Mouse (Mus musculus) hindbrain, embryonic 16.5 days (tissue): ENCODE results near the gene Rere. TPM values are rescaled to one million over a fixed set of nuclear protein-coding genes. Genes with fewer than 3 reads are reported as not detected.

ENCODE experiments used
- ATAC-seq: fragments of 200-750 bp; cut with Nextera tagmentation; 2 replicates; pipeline ENCODE4 v1.8.0; 2017; ENCODE audit warnings: moderate TSS enrichment, moderate library complexity
- H3K27ac ChIP-seq: fragments of 300-500 bp; sonication (generic); 2 replicates; pipeline ENCODE4 v1.5.1; 2014; ENCODE audit warnings: low read depth, mild to moderate bottlenecking, control low read depth, low read length, moderate library complexity
- H3K27me3 ChIP-seq: fragments of 300-500 bp; sonication (generic); replicated peaks from 2 replicates; pipeline ENCODE4 v1.6.1; 2014; ENCODE audit warnings: low read length; ENCODE audit not compliant: control insufficient read depth, insufficient read depth
- H3K36me3 ChIP-seq: fragments of 300-500 bp; sonication (generic); 2 replicates; pipeline ENCODE4 v1.6.1; 2014; ENCODE audit warnings: mild to moderate bottlenecking, low read length, moderate library complexity, mixed read lengths; ENCODE audit not compliant: control insufficient read depth, insufficient read depth
- H3K4me1 ChIP-seq: fragments of 300-500 bp; sonication (generic); 2 replicates; pipeline ENCODE4 v1.6.1; 2014; ENCODE audit warnings: low read depth, low read length; ENCODE audit not compliant: control insufficient read depth, insufficient read depth
- H3K4me2 ChIP-seq: fragments of 300-500 bp; sonication (generic); 2 replicates; pipeline ENCODE4 v1.6.1; 2014; ENCODE audit warnings: mild to moderate bottlenecking, low read length, control low read depth, moderate library complexity
- H3K4me3 ChIP-seq: fragments of 300-500 bp; sonication (generic); 2 replicates; pipeline ENCODE4 v1.5.1; 2014; ENCODE audit warnings: mild to moderate bottlenecking, low read length, control low read depth, moderate library complexity
- H3K9ac ChIP-seq: fragments of 300-500 bp; sonication (generic); 2 replicates; pipeline ENCODE4 v1.6.1; 2014; ENCODE audit warnings: low read depth, mild to moderate bottlenecking, control low read depth, low read length, moderate library complexity
- H3K9me3 ChIP-seq: fragments of 300-500 bp; sonication (generic); 2 replicates; pipeline ENCODE4 v1.6.1; 2014; ENCODE audit warnings: mild to moderate bottlenecking, low read length, moderate library complexity; ENCODE audit not compliant: control insufficient read depth
- WGBS: fragments of 180-500 bp; shearing (Covaris S2); extraction: QIAGEN DNeasy Blood & Tissue Kit; methylation state at CpG from one replicate; pipeline ENCODE4 v1.1.7; 2014; 5-methylcytosine and 5-hydroxymethylcytosine counted together
- polyA plus RNA-seq: library from polyadenylated mRNA; unstranded; fragments of >200 nt; fragmentation: Nextera tagmentation; extraction: Ambion mirVana; gene quantifications from 2 replicates; pipeline ENCODE4 v1.2.1, GENCODE M21; 2015

Rere gene
- polyA plus RNA-seq, 1 experiment from 2014 or later, result 25.4 TPM

DNA sequence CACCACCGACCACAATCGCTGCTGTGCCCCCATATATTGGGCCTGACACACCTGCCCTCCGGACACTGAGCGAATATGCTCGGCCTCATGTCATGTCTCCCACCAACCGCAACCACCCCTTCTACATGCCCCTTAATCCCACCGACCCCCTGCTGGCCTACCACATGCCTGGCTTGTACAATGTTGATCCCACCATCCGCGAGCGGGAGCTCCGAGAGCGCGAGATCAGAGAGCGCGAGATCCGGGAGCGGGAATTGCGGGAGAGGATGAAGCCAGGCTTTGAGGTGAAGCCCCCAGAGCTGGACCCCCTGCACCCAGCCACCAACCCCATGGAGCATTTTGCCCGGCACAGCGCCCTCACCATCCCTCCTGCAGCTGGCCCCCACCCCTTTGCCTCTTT lies 335.4 kb downstream of the Rere start:
- H3K9ac ChIP-seq, result no peak overlapping the region
- H3K27me3 ChIP-seq, result no peaks in the 10 kb centered on the region
- no peaks in the 10 kb centered on the region; the same call in 1 of the 2 replicates for H3K4me1 ChIP-seq
- H3K4me3 ChIP-seq, result no peak overlapping the region
- no peak overlapping the region for H3K4me2 ChIP-seq
- H3K36me3 ChIP-seq, result peaks cover 70% of the 10 kb centered on the region
- no peak for ATAC-seq
- H3K9me3 ChIP-seq, result no peaks in the 10 kb centered on the region
- 91% methylated on average over 19 of the region's 20 CpGs for WGBS
- H3K27ac ChIP-seq, result no peak overlapping the region

- no peaks in the 10 kb centered on the region for H3K9me3 ChIP-seq
- H3K27me3 ChIP-seq, result no peaks in the 10 kb centered on the region
- H3K36me3 ChIP-seq, result peaks cover 58% of the 10 kb centered on the region
- no peaks in the 10 kb centered on the region; the same call in 1 of the 2 replicates for H3K4me1 ChIP-seq
- H3K27ac ChIP-seq, result 0 out of 2 replicates have a peak overlapping the region, but pooled peaks have one; percentile 4
- ATAC-seq, result no peak
- WGBS, result 80% methylated on average over 7 of the region's 7 CpGs
- no peak overlapping the region for H3K4me2 ChIP-seq
- no peak overlapping the region for H3K9ac ChIP-seq
- no peak overlapping the region for H3K4me3 ChIP-seq
These were observed 337.6 kb downstream of the Rere start for GRCm38 (mm10) chr4:150619011-150619410.

GRCm38 (mm10) chr4:150622641-150623040 lies 341.2 kb downstream of the Rere start:
- Histone ChIP-seq H3K36me3 (peaks cover 24% of the 10 kb centered on the region), H3K4me2 (no peak overlapping the region), H3K9me3 (no peaks in the 10 kb centered on the region), H3K27me3 (no peaks in the 10 kb centered on the region), H3K4me3 (no peak overlapping the region), H3K9ac (no peak overlapping the region), H3K4me1 (no peaks in the 10 kb centered on the region; the same call in 1 of the 2 replicates), H3K27ac (no peak overlapping the region)
- WGBS, result 89% methylated on average over 13 of the region's 13 CpGs
- ATAC-seq, result no peak

- H3K4me1 ChIP-seq, result no peaks in the 10 kb centered on the region; the same call in 1 of the 2 replicates
- no peak for ATAC-seq
- no peaks in the 10 kb centered on the region for H3K9me3 ChIP-seq
- no peak overlapping the region for H3K4me2 ChIP-seq
- WGBS, result 72% methylated on average over 11 of the region's 11 CpGs
- H3K36me3 ChIP-seq, result peaks cover 11% of the 10 kb centered on the region
- H3K9ac ChIP-seq, result no peak overlapping the region; the same call in 1 of the 2 replicates
- H3K27ac ChIP-seq, result no peak overlapping the region
- H3K27me3 ChIP-seq, result no peaks in the 10 kb centered on the region
- H3K4me3 ChIP-seq, result no peak overlapping the region
These were observed 342.9 kb downstream of the Rere start for GRCm38 (mm10) chr4:150624214-150624823.

GRCm38 (mm10) chr4:150624933-150625332 lies 343.5 kb downstream of the Rere start:
- Histone ChIP-seq H3K27me3 (no peaks in the 10 kb centered on the region), H3K4me1 (no peaks in the 10 kb centered on the region; the same call in 1 of the 2 replicates), H3K9me3 (no peaks in the 10 kb centered on the region), H3K36me3 (peaks cover 8% of the 10 kb centered on the region; the same call in 1 of the 2 replicates), H3K4me3 (no peak overlapping the region), H3K27ac (no peak overlapping the region), H3K4me2 (no peak overlapping the region), H3K9ac (no peak overlapping the region)
- no peak for ATAC-seq
- WGBS, result 87% methylated on average over 4 of the region's 4 CpGs

GRCm38 (mm10) chr4:150625425-150625824 lies 344.0 kb downstream of the Rere start:
- Histone ChIP-seq H3K4me1 (no peaks in the 10 kb centered on the region; the same call in 1 of the 2 replicates), H3K4me3 (no peak overlapping the region), H3K9me3 (no peaks in the 10 kb centered on the region), H3K4me2 (no peak overlapping the region), H3K27me3 (no peaks in the 10 kb centered on the region), H3K36me3 (peaks cover 6% of the 10 kb centered on the region; the same call in 1 of the 2 replicates), H3K27ac (no peak overlapping the region), H3K9ac (no peak overlapping the region)
- peak; percentile 59; the same call in 1 of the 2 replicates for ATAC-seq
- 48% methylated on average over 1 of the region's 1 CpGs for WGBS

DNA sequence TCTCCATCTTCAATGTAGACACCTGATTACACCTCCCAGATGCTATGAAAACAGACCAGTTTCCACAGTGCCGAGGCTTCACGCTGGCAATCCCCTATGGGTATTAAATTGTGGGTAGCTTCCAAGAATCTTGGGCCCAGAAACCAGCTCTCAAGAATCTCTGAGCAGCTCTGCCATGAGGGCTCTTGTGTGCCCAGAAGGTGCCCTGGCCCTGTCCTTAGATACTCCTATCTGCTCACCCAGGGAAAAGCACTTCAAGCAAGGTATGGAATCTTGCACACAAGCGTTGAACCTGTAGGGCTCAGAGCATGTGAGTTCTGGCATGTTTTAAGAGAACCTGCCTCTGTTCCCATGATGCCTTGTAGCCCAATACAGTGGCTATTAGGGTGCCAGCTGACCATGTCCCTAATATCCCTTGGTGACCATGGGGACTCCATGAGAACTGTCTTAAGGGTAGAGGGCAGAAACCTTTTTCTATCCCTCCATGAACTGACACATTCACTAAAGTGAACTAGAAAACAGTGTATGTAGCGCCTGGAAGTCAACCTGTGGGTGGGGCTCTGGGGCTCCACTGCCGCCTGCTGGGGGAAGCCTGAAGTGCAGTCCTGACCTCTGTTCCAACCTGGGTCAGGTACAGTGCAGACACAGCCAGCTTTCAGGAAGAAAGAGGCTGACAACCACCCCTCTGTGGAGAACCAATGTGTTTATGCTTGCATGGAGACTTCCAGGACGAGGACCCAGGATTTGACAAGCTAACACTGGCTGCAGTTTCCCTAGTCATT lies 344.7 kb downstream of the Rere start:
- ATAC-seq, result no peak
- no peak overlapping the region for H3K4me2 ChIP-seq
- no peaks in the 10 kb centered on the region for H3K27me3 ChIP-seq
- H3K4me3 ChIP-seq, result no peak overlapping the region
- no peak overlapping the region for H3K9ac ChIP-seq
- H3K36me3 ChIP-seq, result peaks cover 6% of the 10 kb centered on the region; the same call in 1 of the 2 replicates
- WGBS, result 42% methylated on average over 6 of the region's 6 CpGs
- H3K4me1 ChIP-seq, result no peaks in the 10 kb centered on the region; the same call in 1 of the 2 replicates
- H3K27ac ChIP-seq, result no peak overlapping the region
- H3K9me3 ChIP-seq, result no peaks in the 10 kb centered on the region

DNA sequence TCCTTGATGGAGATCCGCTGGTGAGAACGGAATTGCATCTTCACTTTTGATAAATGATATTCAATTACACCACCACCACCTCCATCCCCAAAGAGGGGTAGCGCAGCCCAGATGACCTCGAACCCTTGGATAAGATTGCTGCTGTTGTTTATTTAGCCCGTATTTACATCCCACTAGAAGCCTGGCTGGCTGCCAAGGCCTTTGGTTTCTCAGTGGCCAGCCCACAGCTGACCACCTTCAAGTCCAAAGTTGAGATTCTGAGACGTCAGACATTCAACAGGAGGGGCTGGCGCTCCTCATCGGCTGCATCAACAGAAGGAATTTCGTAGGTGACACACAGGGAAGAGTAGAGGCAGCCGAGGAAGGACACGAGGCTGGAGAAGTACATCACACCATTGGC lies 347.8 kb downstream of the Rere start:
- Histone ChIP-seq H3K27ac (no peak overlapping the region), H3K9me3 (no peaks in the 10 kb centered on the region), H3K36me3 (peaks cover 5% of the 10 kb centered on the region; the same call in 1 of the 2 replicates), H3K4me2 (no peak overlapping the region), H3K27me3 (no peaks in the 10 kb centered on the region), H3K4me1 (no peaks in the 10 kb centered on the region; the same call in 1 of the 2 replicates), H3K4me3 (no peak overlapping the region), H3K9ac (no peak overlapping the region)
- ATAC-seq, result no peak
- 75% methylated on average over 11 of the region's 11 CpGs for WGBS

DNA sequence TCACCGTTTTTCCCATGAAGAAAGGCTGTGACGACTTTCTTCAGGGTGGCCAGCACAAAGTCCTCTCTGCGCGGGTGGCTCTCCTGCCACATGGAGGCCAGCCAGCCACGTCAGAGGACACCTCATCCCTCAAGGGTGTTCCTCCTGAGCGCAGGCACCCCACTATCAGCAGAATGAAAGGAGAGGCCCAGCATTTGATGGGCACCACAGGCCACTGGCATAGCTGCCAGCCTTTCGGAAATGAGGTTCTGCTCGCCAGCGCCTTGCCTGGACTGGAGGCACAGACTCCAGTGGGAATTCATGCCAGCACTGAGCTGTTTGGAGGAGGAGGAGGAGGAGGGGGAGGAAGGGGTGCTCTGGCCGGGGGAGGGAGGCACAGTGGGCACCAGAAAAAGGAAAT lies 354.1 kb downstream of the Rere start:
- no peak for ATAC-seq
- Histone ChIP-seq H3K27ac (no peak overlapping the region), H3K9ac (no peak overlapping the region), H3K4me2 (no peak overlapping the region), H3K36me3 (peaks cover 20% of the 10 kb centered on the region), H3K9me3 (no peaks in the 10 kb centered on the region), H3K4me3 (no peak overlapping the region), H3K4me1 (no peaks in the 10 kb centered on the region), H3K27me3 (no peaks in the 10 kb centered on the region)
- 83% methylated on average over 10 of the region's 10 CpGs for WGBS
